Mouse (Mus musculus) midbrain, embryonic 11.5 days (tissue): ENCODE data around the gene Ctxn1. TPM values are rescaled to one million over a fixed set of nuclear protein-coding genes. Genes with fewer than 3 reads are reported as not detected.

ENCODE experiments used
- ATAC-seq: fragments of 200-750 bp; cut with Nextera tagmentation; 2 replicates; pipeline ENCODE4 v1.8.0; 2017; ENCODE audit warnings: moderate TSS enrichment, moderate library complexity; ENCODE audit not compliant: low FRiP score
- DNase-seq: peaks from one replicate; pipeline ENCODE4 v3.0.0; 2015; ENCODE audit warnings: low spot score; ENCODE audit errors: missing footprints
- H3K27ac ChIP-seq: fragments of 300-500 bp; sonication (generic); 2 replicates; pipeline ENCODE4 v1.5.1; 2014; ENCODE audit warnings: low read depth, low read length
- H3K27me3 ChIP-seq: fragments of 300-500 bp; sonication (generic); 2 replicates; pipeline ENCODE4 v1.6.1; 2014; ENCODE audit warnings: mild to moderate bottlenecking, low read length, moderate library complexity, mixed read lengths; ENCODE audit not compliant: control insufficient read depth, insufficient read depth
- H3K36me3 ChIP-seq: fragments of 300-500 bp; sonication (generic); 2 replicates; pipeline ENCODE4 v1.6.1; 2014; ENCODE audit warnings: mild to moderate bottlenecking, low read length, moderate library complexity, mixed read lengths; ENCODE audit not compliant: control insufficient read depth, insufficient read depth
- H3K4me1 ChIP-seq: fragments of 300-500 bp; sonication (generic); 2 replicates; pipeline ENCODE4 v1.6.1; 2014; ENCODE audit warnings: low read length; ENCODE audit not compliant: control insufficient read depth, insufficient read depth
- H3K4me2 ChIP-seq: fragments of 300-500 bp; sonication (generic); 2 replicates; pipeline ENCODE4 v1.6.1; 2014; ENCODE audit warnings: mild to moderate bottlenecking, moderate library complexity
- H3K4me3 ChIP-seq: fragments of 300-500 bp; sonication (generic); 2 replicates; pipeline ENCODE4 v1.5.1; 2014; ENCODE audit warnings: low read depth, low read length
- H3K9ac ChIP-seq: fragments of 300-500 bp; sonication (generic); 2 replicates; pipeline ENCODE4 v1.6.1; 2014; ENCODE audit warnings: low read length
- H3K9me3 ChIP-seq: fragments of 300-500 bp; sonication (generic); 2 replicates; pipeline ENCODE4 v1.6.1; 2016; ENCODE audit warnings: low read length; ENCODE audit not compliant: control insufficient read depth
- WGBS: fragments of 180-500 bp; shearing (Covaris S2); extraction: QIAGEN DNeasy Blood & Tissue Kit; methylation state at CpG from one replicate; pipeline ENCODE4 v1.1.7; 2014; 5-methylcytosine and 5-hydroxymethylcytosine counted together
- polyA plus RNA-seq: library from polyadenylated mRNA; unstranded; fragments of >200 nt; fragmentation: Nextera tagmentation; extraction: Ambion mirVana; gene quantifications from 2 replicates; pipeline ENCODE4 v1.2.1, GENCODE M21; 2014

The Ctxn1 gene
- polyA plus RNA-seq, 1 experiment from 2014 or later: 110 TPM

- DNase-seq (no peak), ATAC-seq (no peak; the same call in 1 of the 2 replicates)
- peak overlapping the region; percentile 80 for H3K4me3 ChIP-seq
- H3K36me3 ChIP-seq: peaks cover 10% of the 10 kb centered on the region; the same call in 1 of the 2 replicates
- peak overlapping the region; percentile 86 for H3K9ac ChIP-seq
- no peaks in the 10 kb centered on the region for H3K27me3 ChIP-seq
- 14% methylated on average over 19 of the region's 19 CpGs for WGBS
- 0 out of 2 replicates have a peak overlapping the region, but pooled peaks have one; percentile 84 for H3K27ac ChIP-seq
- peaks cover 16% of the 10 kb centered on the region for H3K4me1 ChIP-seq
- H3K4me2 ChIP-seq: peak overlapping the region; percentile 88
- H3K9me3 ChIP-seq: no peaks in the 10 kb centered on the region
These were observed 19.7 kb downstream of the Ctxn1 start for GRCm38 (mm10) chr8:4239193-4239890.

GRCm38 (mm10) chr8:4238434-4239192 is 20.5 kb downstream of the Ctxn1 start, which contains the start of the genes Map2k7 and Gm49320:
Gene Map2k7, plus strand, starts transcription at chr8:4238740.
Gene Gm49320, plus strand, starts transcription at chr8:4238865.
- DNase-seq (peak; percentile 100), ATAC-seq (peak; percentile 95)
- peak within 1 kb of the TSS; percentile 80 for H3K4me3 ChIP-seq
- no peaks in the 10 kb centered on the region for H3K27me3 ChIP-seq
- H3K27ac ChIP-seq: peak within 1 kb of the TSS; percentile 92
- no peaks in the 10 kb centered on the region for H3K9me3 ChIP-seq
- WGBS: under 1% methylated on average over 66 of the region's 71 CpGs
- H3K4me1 ChIP-seq: peaks cover 16% of the 10 kb centered on the region
- peak within 1 kb of the TSS; percentile 86 for H3K9ac ChIP-seq
- H3K36me3 ChIP-seq: peaks cover 5% of the 10 kb centered on the region; the same call in 1 of the 2 replicates
- peak within 1 kb of the TSS; percentile 88 for H3K4me2 ChIP-seq

- H3K27ac ChIP-seq: peak overlapping the region; percentile 92
- DNase-seq (peak; percentile 96), ATAC-seq (no peak; the same call in 1 of the 2 replicates)
- no peaks in the 10 kb centered on the region for H3K27me3 ChIP-seq
- H3K9me3 ChIP-seq: no peaks in the 10 kb centered on the region
- H3K4me2 ChIP-seq: peak overlapping the region; percentile 74
- peak overlapping the region; percentile 86 for H3K9ac ChIP-seq
- WGBS: 19% methylated on average over 15 of the region's 15 CpGs
- peak overlapping the region; percentile 80 for H3K4me3 ChIP-seq
- H3K36me3 ChIP-seq: 0 out of 2 replicates have a peak, but pooled peaks cover 3% of the 10 kb centered on the region
- peaks cover 16% of the 10 kb centered on the region for H3K4me1 ChIP-seq
These were observed 21.1 kb downstream of the Ctxn1 start for GRCm38 (mm10) chr8:4237814-4238433.

DNA sequence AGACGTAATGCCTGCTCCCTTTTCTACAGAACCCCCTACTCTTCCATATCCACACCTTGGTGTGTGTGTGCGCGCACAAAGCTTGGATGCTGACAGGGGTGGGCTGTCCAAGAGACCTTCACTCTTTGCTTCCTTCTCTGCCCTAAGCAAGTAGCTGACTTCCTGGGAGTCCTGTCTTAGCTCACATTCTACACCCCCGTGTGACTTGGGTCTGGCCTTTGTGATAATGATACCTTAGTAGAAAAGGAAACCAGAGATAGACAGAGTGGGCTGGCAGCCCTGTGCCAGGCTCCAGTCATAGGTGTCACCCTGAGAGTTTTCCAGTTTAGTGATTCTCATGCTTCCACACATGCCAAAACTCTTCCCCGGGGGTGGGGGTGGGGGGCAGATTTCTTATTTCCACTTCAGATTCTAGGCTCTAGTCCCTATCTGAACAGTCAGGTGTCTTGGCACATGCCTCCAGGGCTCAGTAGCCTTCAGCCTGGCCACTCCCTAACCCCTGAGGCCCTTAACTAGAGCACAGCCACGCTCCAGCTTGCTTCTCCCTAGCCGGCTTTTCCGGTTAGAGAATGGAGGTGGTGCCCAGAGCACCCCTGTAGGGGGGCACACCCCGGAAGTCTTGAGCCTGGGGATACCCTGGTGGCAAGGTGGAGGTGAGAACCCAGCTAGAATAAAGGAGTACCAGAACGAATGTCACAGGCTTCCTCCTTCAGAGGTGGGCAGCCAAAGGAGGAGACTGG is 28.3 kb downstream of the Ctxn1 start:
- no peak for ATAC-seq

DNA sequence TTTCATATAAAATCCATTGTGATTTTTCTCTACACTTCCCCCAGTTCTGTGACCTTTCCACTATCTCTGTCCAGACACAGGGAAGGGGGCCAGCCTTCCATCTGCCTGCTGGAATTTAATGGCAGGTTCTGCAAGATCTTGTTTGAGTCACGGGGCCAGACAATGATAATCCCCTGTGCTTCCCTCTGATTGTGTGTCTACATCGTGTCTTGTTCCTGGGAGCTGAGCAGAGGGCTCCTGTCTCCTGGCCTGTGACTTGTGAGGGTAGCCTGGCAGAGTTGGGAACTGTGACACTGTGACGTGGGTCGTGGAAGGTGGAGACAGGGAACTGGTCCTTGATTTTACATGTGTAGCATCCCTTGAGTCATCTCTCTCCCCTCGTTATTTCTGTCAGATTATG is 29.3 kb downstream of the Ctxn1 start:
- 0 out of 2 replicates have a peak, but pooled peaks cover 5% of the 10 kb centered on the region for H3K4me1 ChIP-seq
- H3K27me3 ChIP-seq: peaks cover 6% of the 10 kb centered on the region; the same call in 1 of the 2 replicates
- H3K4me3 ChIP-seq: no peak overlapping the region
- H3K9ac ChIP-seq: no peak overlapping the region
- DNase-seq: no peak
- no peak overlapping the region for H3K4me2 ChIP-seq
- no peaks in the 10 kb centered on the region for H3K9me3 ChIP-seq
- no peak for ATAC-seq
- 70% methylated on average over 5 of the region's 5 CpGs for WGBS
- H3K36me3 ChIP-seq: no peaks in the 10 kb centered on the region
- H3K27ac ChIP-seq: no peak overlapping the region

More for the DNA sequence above, 28.3 kb downstream of the Ctxn1 start:
- Histone ChIP-seq H3K4me2 (no peak overlapping the region), H3K4me1 (0 out of 2 replicates have a peak, but pooled peaks cover 5% of the 10 kb centered on the region), H3K27me3 (peaks cover 6% of the 10 kb centered on the region; the same call in 1 of the 2 replicates), H3K27ac (no peak overlapping the region), H3K36me3 (no peaks in the 10 kb centered on the region), H3K9ac (no peak overlapping the region), H3K4me3 (no peak overlapping the region), H3K9me3 (no peaks in the 10 kb centered on the region)
- DNase-seq: peak; percentile 62
- WGBS: 67% methylated on average over 10 of the region's 10 CpGs

GRCm38 (mm10) chr8:4227919-4228318 is 31.2 kb downstream of the Ctxn1 start:
- Histone ChIP-seq H3K27ac (no peak overlapping the region), H3K4me1 (0 out of 2 replicates have a peak, but pooled peaks cover 5% of the 10 kb centered on the region), H3K27me3 (peaks cover 6% of the 10 kb centered on the region; the same call in 1 of the 2 replicates), H3K9me3 (no peaks in the 10 kb centered on the region), H3K9ac (no peak overlapping the region), H3K36me3 (no peaks in the 10 kb centered on the region), H3K4me2 (no peak overlapping the region), H3K4me3 (no peak overlapping the region)
- 88% methylated on average over 4 of the region's 4 CpGs for WGBS
- ATAC-seq (no peak), DNase-seq (peak; percentile 51)

- WGBS: 4% methylated on average over 33 of the region's 33 CpGs
- 0 out of 2 replicates have a peak within 1 kb of the TSS, but pooled peaks have one; percentile 6 for H3K4me3 ChIP-seq
- H3K9me3 ChIP-seq: no peaks in the 10 kb centered on the region
- H3K4me1 ChIP-seq: 0 out of 2 replicates have a peak, but pooled peaks cover 5% of the 10 kb centered on the region
- peak; percentile 83 for DNase-seq
- H3K9ac ChIP-seq: peak within 1 kb of the TSS; percentile 17; the same call in 1 of the 2 replicates
- peaks cover 6% of the 10 kb centered on the region; the same call in 1 of the 2 replicates for H3K27me3 ChIP-seq
- H3K4me2 ChIP-seq: peak within 1 kb of the TSS; percentile 31
- H3K27ac ChIP-seq: no peak within 1 kb of the TSS
- ATAC-seq: peak; percentile 48; the same call in 1 of the 2 replicates
- H3K36me3 ChIP-seq: no peaks in the 10 kb centered on the region
These were observed 32.2 kb downstream of the Ctxn1 start, which contains the start of gene Lrrc8e for GRCm38 (mm10) chr8:4226739-4227347. Gene Lrrc8e, plus strand, starts transcription at chr8:4226827.
